Mouse (Mus musculus) MEL (cell line): Measurements from ENCODE around the gene Pot1b. TPM values are rescaled to one million over a fixed set of nuclear protein-coding genes. Genes with fewer than 3 reads are reported as not detected.
A peak's percentile ranks its signal among the peaks of the same experiment; 100 is the strongest.

Source experiments
- DNase-seq: peaks from one replicate; pipeline ENCODE4 v3.0.0; 2011; ENCODE audit warnings: low read depth, low spot score
- H3K27ac ChIP-seq: 2 replicates; pipeline ENCODE4 v1.5.1; 2012; ENCODE audit warnings: low read depth, mild to moderate bottlenecking, control low read depth, low read length, moderate library complexity; ENCODE audit not compliant: control insufficient read depth
- H3K27me3 ChIP-seq, 2 experiments: fragments of 150-350 bp in 1 of 2; sonication (generic) in 1 of 2; 2 replicates each; pipeline ENCODE4 v1.6.1; 2012; ENCODE audit warnings: low read length in 2 of 2, mild to moderate bottlenecking in 2 of 2, improper control_type of control experiment in 1 of 2, moderate library complexity in 1 of 2; ENCODE audit not compliant: insufficient read depth in 2 of 2, control insufficient read depth in 1 of 2
- H3K36me3 ChIP-seq, 2 experiments: 2 replicates each; pipeline ENCODE4 v1.6.1; 2012 to 2014; ENCODE audit warnings: low read length in 2 of 2, improper control_type of control experiment in 1 of 2, inconsistent platforms in 1 of 2, mild to moderate bottlenecking in 1 of 2; ENCODE audit not compliant: insufficient read depth in 2 of 2, control insufficient read depth in 1 of 2
- H3K4me1 ChIP-seq, 2 experiments: fragments of 150-350 bp in 1 of 2; sonication (generic) in 1 of 2; 2 replicates each; pipeline ENCODE4 v1.6.1; 2012; ENCODE audit warnings: low read length in 2 of 2, improper control_type of control experiment in 1 of 2, mild to moderate bottlenecking in 1 of 2; ENCODE audit not compliant: insufficient read depth in 2 of 2, control insufficient read depth in 1 of 2
- H3K4me3 ChIP-seq, 2 experiments: fragments of 150-350 bp in 1 of 2; sonication (generic) in 1 of 2; 2 replicates each; pipeline ENCODE4 v1.5.1; 2012; ENCODE audit warnings: low read depth in 2 of 2, low read length in 2 of 2, mild to moderate bottlenecking in 2 of 2, moderate library complexity in 2 of 2, control low read depth in 1 of 2, improper control_type of control experiment in 1 of 2; ENCODE audit not compliant: control insufficient read depth in 1 of 2, insufficient read depth in 1 of 2
- H3K79me2 ChIP-seq: 2 replicates; pipeline ENCODE4 v1.6.1; 2012; ENCODE audit warnings: mild to moderate bottlenecking, low read length, moderate library complexity; ENCODE audit not compliant: control insufficient read depth, poor library complexity, insufficient read depth
- H3K9ac ChIP-seq: 2 replicates; pipeline ENCODE4 v1.6.1; 2012; ENCODE audit warnings: low read depth, mild to moderate bottlenecking, control low read depth, low read length, moderate library complexity; ENCODE audit not compliant: control insufficient read depth, poor library complexity, severe bottlenecking
- H3K9me3 ChIP-seq: fragments of 150-350 bp; sonication (generic); replicated peaks from 2 replicates; pipeline ENCODE4 v1.6.1; 2012; ENCODE audit warnings: mild to moderate bottlenecking, low read length, improper control_type of control experiment, moderate library complexity; ENCODE audit not compliant: insufficient read depth
- BHLHE40 ChIP-seq: IDR thresholded peaks from 2 replicates; pipeline ENCODE4 v1.6.1; 2012; ENCODE audit warnings: low read depth, mild to moderate bottlenecking, inconsistent platforms, low read length, improper control_type of control experiment, borderline replicate concordance
- CHD1 ChIP-seq: IDR thresholded peaks from 2 replicates; pipeline ENCODE4 v1.6.1; 2012; ENCODE audit warnings: low read depth, mild to moderate bottlenecking, inconsistent platforms, low read length, improper control_type of control experiment
- CHD2 ChIP-seq: IDR thresholded peaks from 2 replicates; pipeline ENCODE4 v1.6.1; 2011; ENCODE audit warnings: low read length, improper control_type of control experiment
- CTCF ChIP-seq, 3 experiments: IDR thresholded peaks in 2 of 3; conservative IDR thresholded peaks in 1 of 3; 2 replicates each; pipeline ENCODE4 v1.5.1; 2011 to 2012; ENCODE audit warnings: low read length in 3 of 3, low read depth in 2 of 3, mild to moderate bottlenecking in 2 of 3, improper control_type of control experiment in 1 of 3, inconsistent platforms in 1 of 3, mixed read lengths in 1 of 3, moderate library complexity in 1 of 3; ENCODE audit not compliant: control insufficient read depth in 1 of 3, insufficient read depth in 1 of 3, poor library complexity in 1 of 3, severe bottlenecking in 1 of 3
- E2F4 ChIP-seq: IDR thresholded peaks from 2 replicates; pipeline ENCODE4 v1.6.1; 2011; ENCODE audit warnings: low read depth, low read length, improper control_type of control experiment, borderline replicate concordance
- ELF1 ChIP-seq: IDR thresholded peaks from 2 replicates; pipeline ENCODE4 v1.6.1; 2014; ENCODE audit warnings: low read depth, mild to moderate bottlenecking, inconsistent platforms, low read length, improper control_type of control experiment, moderate library complexity
- EP300 ChIP-seq, 2 experiments: IDR thresholded peaks; 2 replicates each; pipeline ENCODE4 v1.6.1; 2011; ENCODE audit warnings: improper control_type of control experiment in 2 of 2, low read length in 2 of 2, low read depth in 1 of 2, mild to moderate bottlenecking in 1 of 2
- ETS1 ChIP-seq: IDR thresholded peaks from 2 replicates; pipeline ENCODE4 v1.6.1; 2012; ENCODE audit warnings: low read depth, mild to moderate bottlenecking, inconsistent platforms, low read length, improper control_type of control experiment, moderate library complexity
- GABPA ChIP-seq: IDR thresholded peaks from 2 replicates; pipeline ENCODE4 v1.6.1; 2012; ENCODE audit warnings: low read depth, mild to moderate bottlenecking, inconsistent platforms, low read length, improper control_type of control experiment, moderate library complexity
- HCFC1 ChIP-seq: IDR thresholded peaks from 2 replicates; pipeline ENCODE4 v1.6.1; 2012; ENCODE audit warnings: low read depth, mild to moderate bottlenecking, inconsistent platforms, low read length, improper control_type of control experiment, moderate library complexity
- JUND ChIP-seq: IDR thresholded peaks from 2 replicates; pipeline ENCODE4 v1.6.1; 2011; ENCODE audit warnings: low read depth, mild to moderate bottlenecking, improper control_type of control experiment, low read length
- KAT2A ChIP-seq: conservative IDR thresholded peaks from 2 replicates; pipeline ENCODE4 v1.6.1; 2012; ENCODE audit warnings: low read depth, low read length, improper control_type of control experiment, inconsistent platforms
- MAFK ChIP-seq: IDR thresholded peaks from 2 replicates; pipeline ENCODE4 v1.6.1; 2011; ENCODE audit warnings: low read depth, mild to moderate bottlenecking, low read length, improper control_type of control experiment, borderline replicate concordance
- MAX ChIP-seq: IDR thresholded peaks from 2 replicates; pipeline ENCODE4 v1.6.1; 2011; ENCODE audit warnings: low read length, improper control_type of control experiment
- MAZ ChIP-seq: IDR thresholded peaks from 2 replicates; pipeline ENCODE4 v1.6.1; 2012; ENCODE audit warnings: low read depth, mild to moderate bottlenecking, inconsistent platforms, low read length, improper control_type of control experiment
- MEF2A ChIP-seq: IDR thresholded peaks from 2 replicates; pipeline ENCODE4 v1.6.1; 2014; ENCODE audit warnings: low read depth, mild to moderate bottlenecking, inconsistent platforms, low read length, improper control_type of control experiment; ENCODE audit not compliant: poor library complexity, insufficient replicate concordance, severe bottlenecking; ENCODE audit errors: extremely low read depth
- MXI1 ChIP-seq: IDR thresholded peaks from 2 replicates; pipeline ENCODE4 v1.6.1; 2011; ENCODE audit warnings: mild to moderate bottlenecking, low read depth, low read length, improper control_type of control experiment
- MYB ChIP-seq: IDR thresholded peaks from 2 replicates; pipeline ENCODE4 v1.6.1; 2011; ENCODE audit warnings: mild to moderate bottlenecking, low read depth, low read length, improper control_type of control experiment
- MYC ChIP-seq: IDR thresholded peaks from 2 replicates; pipeline ENCODE4 v1.6.1; 2011; ENCODE audit warnings: low read depth, mild to moderate bottlenecking, low read length, improper control_type of control experiment, moderate library complexity
- NELFE ChIP-seq: IDR thresholded peaks from 2 replicates; pipeline ENCODE4 v1.6.1; 2011; ENCODE audit warnings: low read depth, low read length, improper control_type of control experiment
- NRF1 ChIP-seq: IDR thresholded peaks from 2 replicates; pipeline ENCODE4 v1.6.1; 2014; ENCODE audit warnings: low read depth, mild to moderate bottlenecking, inconsistent platforms, low read length, improper control_type of control experiment, moderate library complexity; ENCODE audit not compliant: poor library complexity, insufficient read depth, severe bottlenecking
- POLR2A ChIP-seq, 2 experiments: IDR thresholded peaks; 2 replicates each; pipeline ENCODE4 v1.6.1; 2011 to 2012; ENCODE audit warnings: low read length in 2 of 2, mild to moderate bottlenecking in 2 of 2, control low read depth in 1 of 2, improper control_type of control experiment in 1 of 2, low read depth in 1 of 2, moderate library complexity in 1 of 2; ENCODE audit not compliant: control insufficient read depth in 1 of 2, insufficient read depth in 1 of 2, poor library complexity in 1 of 2
- POLR2AphosphoS2 ChIP-seq: IDR thresholded peaks from 2 replicates; pipeline ENCODE4 v1.6.1; 2011; ENCODE audit warnings: low read length, improper control_type of control experiment
- POLR2AphosphoS5 ChIP-seq: IDR thresholded peaks from 2 replicates; pipeline ENCODE4 v1.6.1; 2012; ENCODE audit warnings: low read depth, borderline replicate concordance, mild to moderate bottlenecking, inconsistent platforms, low read length, moderate library complexity, mixed read lengths
- RAD21 ChIP-seq: IDR thresholded peaks from 2 replicates; pipeline ENCODE4 v1.6.1; 2011; ENCODE audit warnings: mild to moderate bottlenecking, low read depth, low read length, improper control_type of control experiment
- RCOR1 ChIP-seq: IDR thresholded peaks from 2 replicates; pipeline ENCODE4 v1.6.1; 2012; ENCODE audit warnings: low read depth, mild to moderate bottlenecking, inconsistent platforms, low read length, improper control_type of control experiment
- SIN3A ChIP-seq: IDR thresholded peaks from 2 replicates; pipeline ENCODE4 v1.6.1; 2012; ENCODE audit warnings: low read length, improper control_type of control experiment, inconsistent platforms
- SMC3 ChIP-seq: IDR thresholded peaks from 2 replicates; pipeline ENCODE4 v1.6.1; 2011; ENCODE audit warnings: low read depth, low read length, improper control_type of control experiment
- TAL1 ChIP-seq: IDR thresholded peaks from 2 replicates; pipeline ENCODE4 v1.6.1; 2012; ENCODE audit warnings: mild to moderate bottlenecking, inconsistent platforms, low read length, moderate library complexity, mixed read lengths
- TBP ChIP-seq: IDR thresholded peaks from 2 replicates; pipeline ENCODE4 v1.8.0; 2011; ENCODE audit warnings: low read depth, low read length, improper control_type of control experiment
- UBTF ChIP-seq: IDR thresholded peaks from 2 replicates; pipeline ENCODE4 v1.6.1; 2012; ENCODE audit warnings: low read depth, mild to moderate bottlenecking, inconsistent platforms, low read length, improper control_type of control experiment, moderate library complexity, borderline replicate concordance; ENCODE audit not compliant: insufficient read depth
- USF1 ChIP-seq: IDR thresholded peaks from 2 replicates; pipeline ENCODE4 v1.6.1; 2014; ENCODE audit warnings: low read depth, mild to moderate bottlenecking, inconsistent platforms, low read length, improper control_type of control experiment, moderate library complexity
- USF2 ChIP-seq, 2 experiments: IDR thresholded peaks; 2 replicates each; pipeline ENCODE4 v1.6.1; 2011 to 2012; ENCODE audit warnings: improper control_type of control experiment in 2 of 2, low read length in 2 of 2, borderline replicate concordance in 1 of 2, inconsistent platforms in 1 of 2, low read depth in 1 of 2, mild to moderate bottlenecking in 1 of 2; ENCODE audit not compliant: insufficient read depth in 1 of 2
- ZC3H11A ChIP-seq: IDR thresholded peaks from 2 replicates; pipeline ENCODE4 v1.6.1; 2012; ENCODE audit warnings: low read depth, mild to moderate bottlenecking, inconsistent platforms, low read length, improper control_type of control experiment
- ZKSCAN1 ChIP-seq: IDR thresholded peaks from 2 replicates; pipeline ENCODE4 v1.6.1; 2012; ENCODE audit warnings: low read depth, mild to moderate bottlenecking, inconsistent platforms, low read length, improper control_type of control experiment, moderate library complexity
- ZMIZ1 ChIP-seq: IDR thresholded peaks from 2 replicates; pipeline ENCODE4 v1.6.1; 2012; ENCODE audit warnings: low read depth, mild to moderate bottlenecking, inconsistent platforms, low read length, improper control_type of control experiment, moderate library complexity
- ZNF384 ChIP-seq: IDR thresholded peaks from 2 replicates; pipeline ENCODE4 v1.6.1; 2012; ENCODE audit warnings: low read depth, mild to moderate bottlenecking, inconsistent platforms, low read length, improper control_type of control experiment
- polyA plus RNA-seq, 2 experiments: library from polyadenylated mRNA; stranded (reverse) in 1 of 2; unstranded in 1 of 2; fragments of >175 nt in 1 of 2; fragments of >200 nt in 1 of 2; gene quantifications; 2 replicates each; pipeline versions ENCODE4 v1.2.1 to v1.2.4; 2012; ENCODE audit warnings: low replicate concordance in 2 of 2, low read depth in 1 of 2; ENCODE audit not compliant: insufficient read length in 2 of 2, insufficient read depth in 1 of 2, missing spikeins in 1 of 2
- total RNA-seq: library from RNA; depleted of rRNA; stranded (reverse); fragments of 300-350 nt; gene quantifications from 2 replicates; pipeline ENCODE4 v1.2.3, GENCODE M21; 2012

Pot1b gene
- total and polyA plus RNA-seq, 3 experiments, result 5.7 to 6.5 TPM; not detected in 1

- no peak overlapping the region for H3K27ac ChIP-seq
- H3K9me3 ChIP-seq, result no peaks in the 10 kb centered on the region
- peaks cover 0 to 2% of the 10 kb centered on the region in 2 experiments; a peak in 1 of 4 replicates for H3K4me1 ChIP-seq
- peaks cover 0 to 11% of the 10 kb centered on the region in 2 experiments for H3K36me3 ChIP-seq
- H3K9ac ChIP-seq, result no peak overlapping the region
- no peaks in the 10 kb centered on the region for H3K27me3 ChIP-seq
- no peak overlapping the region for H3K4me3 ChIP-seq
- no peaks in the 10 kb centered on the region for H3K79me2 ChIP-seq
- DNase-seq, result peak; percentile 90
- TF ChIP-seq EP300 (IDR thresholded peaks at IDR 0.05; ENCODE audit: low read depth in 1 of 2, low read length in 2 of 2) (no peak), CTCF (IDR thresholded peaks at IDR 0.05 in 2 of 3, conservative IDR thresholded peaks at IDR 0.05 in 1 of 3; ENCODE audit: control insufficient read depth in 1 of 3, insufficient read depth in 1 of 3, low read depth in 2 of 3, low read length in 3 of 3, poor library complexity in 1 of 3, severe bottlenecking in 1 of 3) (peak; percentile 62 to 86 (median 67)), USF2 (IDR thresholded peaks at IDR 0.05; ENCODE audit: borderline replicate concordance in 1 of 2, insufficient read depth in 1 of 2, low read depth in 1 of 2, low read length in 2 of 2) (no peak), MXI1 (no peak), NRF1 (no peak), BHLHE40 (no peak), RCOR1 (no peak), ZNF384 (no peak), MYC (0 out of 2 replicates have a peak, but pooled peaks have one; percentile 39), POLR2AphosphoS5 (no peak), CHD1 (no peak), MAFK (no peak), POLR2AphosphoS2 (no peak), ELF1 (no peak), SMC3 (peak; percentile 80), KAT2A (no peak), RAD21 (peak; percentile 83), JUND (no peak), USF1 (no peak), CHD2 (no peak), MAX (no peak), MAZ (no peak), GABPA (no peak), MYB (no peak), POLR2A (IDR thresholded peaks at IDR 0.05; ENCODE audit: control insufficient read depth in 1 of 2, insufficient read depth in 1 of 2, low read depth in 1 of 2, low read length in 2 of 2, poor library complexity in 1 of 2) (no peak), TAL1 (no peak), UBTF (no peak), MEF2A (no peak), HCFC1 (no peak), ZKSCAN1 (no peak), ETS1 (no peak), NELFE (no peak), E2F4 (no peak), ZC3H11A (peak; percentile 70), SIN3A (0 out of 2 replicates have a peak, but pooled peaks have one; percentile 35), TBP (no peak), ZMIZ1 (no peak)
Observed at GRCm38 (mm10) chr17:55702161-55702820, 10.1 kb downstream of the Pot1b start.
